Mouse (Mus musculus): Measurements from ENCODE around the gene Gm21983.

DNA sequence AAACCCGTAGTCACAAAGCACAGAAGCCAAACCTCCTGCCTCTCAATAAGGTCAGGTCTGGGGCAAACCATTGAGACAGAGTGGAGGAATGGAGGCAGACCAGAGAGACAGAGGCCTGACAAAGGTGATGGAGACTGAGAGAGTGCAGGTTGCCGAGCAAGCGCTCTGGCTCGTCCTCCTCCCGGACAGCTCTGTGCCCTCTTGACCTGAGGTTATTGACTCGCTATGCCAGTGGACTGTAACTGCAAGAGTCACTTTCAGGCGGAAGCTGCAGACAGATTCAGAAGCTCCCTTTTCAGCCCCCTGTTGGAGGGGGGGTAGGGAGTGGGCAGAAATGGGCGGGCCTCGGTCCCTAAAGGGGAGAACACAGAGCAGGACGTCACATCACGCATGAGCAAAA lies 39.1 kb upstream of the Gm21983 start:
- TF ChIP-seq CTCF (IDR thresholded peaks at IDR 0.05; ENCODE audit: extremely low read depth, insufficient read depth, low read length) (no peak), POLR2A (IDR thresholded peaks at IDR 0.05; ENCODE audit: extremely low read depth, insufficient read depth, low read length) (no peak)
